Mouse (Mus musculus) myocyte (in vitro differentiated cells): ENCODE results near the gene Prpf8.

ENCODE experiments used
- POLR2A ChIP-seq: IDR thresholded peaks from one replicate; pipeline ENCODE4 v1.6.1; 2011; ENCODE audit warnings: low read depth, mild to moderate bottlenecking, control low read depth, moderate library complexity; ENCODE audit not compliant: insufficient read length
- REST ChIP-seq: IDR thresholded peaks from one replicate; pipeline ENCODE4 v1.6.1; 2011; ENCODE audit warnings: mild to moderate bottlenecking, control low read depth, moderate library complexity; ENCODE audit not compliant: insufficient read depth, insufficient read length
- USF1 ChIP-seq: IDR thresholded peaks from one replicate; pipeline ENCODE4 v1.6.1; 2011; ENCODE audit warnings: low read depth, mild to moderate bottlenecking, control low read depth, moderate library complexity

DNA sequence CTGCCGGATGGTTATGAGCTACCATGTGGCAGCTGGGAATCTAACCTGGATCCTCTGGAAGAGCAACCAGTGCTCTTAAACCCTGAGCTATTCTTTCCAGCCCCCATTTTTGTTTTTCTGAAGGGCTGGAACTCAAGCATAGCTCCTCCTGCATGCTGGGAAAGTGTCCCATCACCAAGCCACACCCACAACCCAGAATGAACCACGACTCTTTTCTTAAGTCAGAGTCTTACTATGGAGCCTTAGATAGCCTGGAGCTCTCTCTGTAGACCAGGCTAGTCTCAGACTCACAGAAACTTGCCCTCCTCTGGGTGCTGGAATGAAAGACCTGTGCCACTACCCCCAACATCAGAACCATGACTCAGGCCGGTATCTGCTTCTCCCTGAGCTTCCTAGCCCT lies 38.0 kb upstream of the Prpf8 start:
- TF ChIP-seq USF1: no peak
- TF ChIP-seq REST: no peak
- TF ChIP-seq POLR2A: no peak
